Comparison of ENCODE assay signal across 8 mouse cellular contexts in genomic region chr5:121545793-121546529, GRCm38 (mm10). TPM values are rescaled to one million over a fixed set of nuclear protein-coding genes. Genes with fewer than 3 reads are reported as not detected.
DNase-seq lines count a peak whose midpoint lies in the region; ATAC-seq lines count a peak whose summit lies in the region.

Gene Mapkapk5, minus strand, starts transcription at chr5:121545905.

- peak; percentile 78 for ATAC-seq in inflammation-experienced regulatory T-cells, adult 6 months
- peak; percentile 76 for ATAC-seq in megakaryocyte-erythroid progenitor cell, adult 5-6 weeks (replicated peaks; ENCODE audit: low FRiP score, low TSS enrichment, poor library complexity, severe bottlenecking)

- peak; percentile 96 for DNase-seq in adipocyte (ENCODE audit: low spot score)
- DNase-seq in embryo, embryonic 10 days (ENCODE audit: low spot score), result peak; percentile 97
- peak; percentile 97 for DNase-seq in gastrocnemius, postnatal 14 days
- DNase-seq in left cerebral cortex, postnatal 10 days (ENCODE audit: extremely low spot score in 1 of 2, low spot score in 2 of 2), result peak; percentile 95 to 98
- peak; percentile 95 for DNase-seq in right cerebral cortex, postnatal 25 days
- peak; percentile 96 for DNase-seq in urinary bladder, postnatal 4 days (ENCODE audit: low spot score in 2 of 2)

- intact Hi-C loops in gastrocnemius, postnatal 14 days (cut with DNase I; ENCODE audit: low total_unique reads), result no loop called here
- intact Hi-C loops in left cerebral cortex, postnatal 10 days (cut with DNase I), result loop anchor here (2.0 kb wide), 1 partner anchor 57 kb away; no protein-coding TSS in a partner anchor

RNA-seq across cellular contexts. Expression of gene Mapkapk5, which starts in this region (rescaled TPM):
- total RNA-seq in gastrocnemius, postnatal 14 days (2021), result 10 to 100 TPM; 57.3 to 64.1 TPM
- polyA plus RNA-seq in inflammation-experienced regulatory T-cells, adult 6 months (2017; shearing (Covaris generic)), result 10 to 100 TPM; 20.2 to 24.2 (median 23.8) TPM
- 10 to 100 TPM; 78.6 to 79.8 TPM for total RNA-seq in left cerebral cortex, postnatal 10 days (2021)
- 135 and 143 TPM in 2 replicates for total RNA-seq in megakaryocyte-erythroid progenitor cell, adult 5-6 weeks (2014; fragmentation: Nextera tagmentation)
- total RNA-seq in megakaryocyte-erythroid progenitor cell, adult 5-6 weeks (2017), result 120 and 186 TPM in 2 replicates

Comparison
In these comparisons a context has a peak if more than half of its experiments do, and no peak if none do; other contexts are left out.
1. Peak in every context shown above with its lines: DNase-seq and ATAC-seq.